Comparison of ENCODE assay signal across 9 mouse cellular contexts in the genomic region with DNA sequence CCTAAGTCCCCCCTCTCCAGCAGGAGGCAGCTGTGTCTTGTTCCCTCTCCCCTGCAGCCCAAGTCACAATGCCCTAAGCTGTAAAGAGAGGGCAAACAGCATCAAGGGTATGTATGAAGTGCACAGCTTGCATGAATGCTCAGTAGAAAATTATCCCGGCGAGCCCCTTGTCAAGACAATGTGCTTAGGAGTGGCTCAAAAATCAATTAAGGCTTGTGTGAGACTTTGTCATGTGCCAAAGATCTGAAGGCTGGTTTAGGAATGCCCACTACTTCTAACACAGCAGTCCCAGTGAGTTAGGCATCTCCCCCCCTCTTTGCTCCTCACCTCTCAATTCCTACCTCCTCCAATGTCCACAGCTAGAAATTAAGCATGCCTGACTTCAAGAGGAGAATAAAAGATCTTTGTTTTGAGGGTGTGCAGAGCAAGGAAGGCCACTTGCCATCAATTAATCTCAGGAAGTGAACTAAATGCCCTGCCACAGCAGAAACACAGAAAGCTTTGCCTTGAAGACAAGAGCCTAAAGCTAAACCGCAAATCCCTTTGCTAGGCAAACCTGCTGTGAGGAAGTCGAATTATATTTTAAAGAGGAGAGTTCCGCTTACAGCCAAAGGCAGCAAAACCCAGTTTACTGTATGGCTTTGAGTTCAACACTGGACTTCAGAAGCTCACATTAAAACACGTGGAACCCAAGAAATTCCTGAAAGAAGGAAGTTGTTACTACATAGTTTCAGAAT.
A peak's percentile ranks its signal among the peaks of the same experiment; 100 is the strongest.
DNase-seq lines count a peak whose midpoint lies in the region; ATAC-seq and TF ChIP-seq lines count a peak whose summit lies in the region.
"Had no signal": no experiment of that assay in that cellular context is flagged by ENCODE, and none has a peak within 500 bp of the region (broad histone marks: within the 10 kb centered on the region; RNA-seq: fewer than 3 reads in every experiment).

No protein-coding gene starts in this region.

- H3K4me3 ChIP-seq in midbrain, embryonic 10.5 days, result no peak overlapping the region
- H3K4me3 ChIP-seq in intestine, embryonic 16.5 days (ENCODE audit: low read length), result no peak overlapping the region
- no peak overlapping the region for H3K4me3 ChIP-seq in stomach, postnatal 0 days (ENCODE audit: low read depth, low read length)
- H3K4me3 ChIP-seq: heart, embryonic 15.5 days had no signal

- no peak for TF ChIP-seq POLR2A in brain, embryonic 14.5 days (IDR thresholded peaks at IDR 0.05; ENCODE audit: borderline replicate concordance, extremely low read depth, insufficient read depth, insufficient read length, poor library complexity, severe bottlenecking)

- TF ChIP-seq EP300 in stomach, postnatal 0 days (optimal IDR thresholded peaks at IDR 0.05), result no peak

- H3K27me3 ChIP-seq in midbrain, embryonic 10.5 days (ENCODE audit: low read depth, poor library complexity, severe bottlenecking), result peaks cover 80% of the 10 kb centered on the region
- no peaks in the 10 kb centered on the region for H3K27me3 ChIP-seq in intestine, embryonic 16.5 days (replicated peaks; ENCODE audit: control insufficient read depth, insufficient read depth, low read length)
- no peaks in the 10 kb centered on the region for H3K27me3 ChIP-seq in stomach, postnatal 0 days (ENCODE audit: control insufficient read depth, insufficient read depth, low read length)
- H3K27me3 ChIP-seq: heart, embryonic 15.5 days had no signal

- no peaks in the 10 kb centered on the region for H3K9me3 ChIP-seq in midbrain, embryonic 10.5 days (replicated peaks)
- no peaks in the 10 kb centered on the region for H3K9me3 ChIP-seq in intestine, embryonic 16.5 days (ENCODE audit: control insufficient read depth, low read length)
- H3K9me3 ChIP-seq in stomach, postnatal 0 days (ENCODE audit: control insufficient read depth, low read length), result no peaks in the 10 kb centered on the region
- H3K9me3 ChIP-seq: heart, embryonic 15.5 days had no signal

- no peaks in the 10 kb centered on the region for H3K36me3 ChIP-seq in midbrain, embryonic 10.5 days
- H3K36me3 ChIP-seq in intestine, embryonic 16.5 days (ENCODE audit: control insufficient read depth, insufficient read depth, low read length), result no peaks in the 10 kb centered on the region
- no peaks in the 10 kb centered on the region for H3K36me3 ChIP-seq in stomach, postnatal 0 days (ENCODE audit: control insufficient read depth, insufficient read depth, low read length)
- H3K36me3 ChIP-seq: heart, embryonic 15.5 days had no signal

- ATAC-seq in hematopoietic stem cell, adult 5-6 weeks (replicated peaks in 1 of 2; ENCODE audit: insufficient read depth in 1 of 2, low FRiP score in 2 of 2, low TSS enrichment in 1 of 2, low read depth in 1 of 2, poor library complexity in 2 of 2, severe bottlenecking in 2 of 2), result peak; percentile 56 to 75
- no peak for ATAC-seq in intestine, embryonic 16.5 days
- ATAC-seq in stomach, postnatal 0 days (ENCODE audit: low FRiP score, low TSS enrichment), result no peak

- H3K4me2 ChIP-seq in intestine, embryonic 16.5 days (ENCODE audit: low read depth, low read length), result no peak overlapping the region
- H3K4me2 ChIP-seq in stomach, postnatal 0 days (replicated peaks; ENCODE audit: low read depth), result no peak overlapping the region
- H3K4me2 ChIP-seq: heart, embryonic 15.5 days had no signal

- H3K4me1 ChIP-seq in midbrain, embryonic 10.5 days, result peaks cover 18% of the 10 kb centered on the region
- H3K4me1 ChIP-seq in intestine, embryonic 16.5 days (ENCODE audit: control insufficient read depth, insufficient read depth, low read length), result no peaks in the 10 kb centered on the region
- no peaks in the 10 kb centered on the region for H3K4me1 ChIP-seq in stomach, postnatal 0 days (replicated peaks; ENCODE audit: control insufficient read depth, insufficient read depth)
- H3K4me1 ChIP-seq: heart, embryonic 15.5 days had no signal

- WGBS in midbrain, embryonic 10.5 days, result 24% methylated on average over 6 of the region's 6 CpGs
- WGBS in intestine, embryonic 16.5 days, result 56% methylated on average over 6 of the region's 6 CpGs
- 46% methylated on average over 6 of the region's 6 CpGs for WGBS in stomach, postnatal 0 days

- H3K27ac ChIP-seq in midbrain, embryonic 10.5 days (replicated peaks), result peak overlapping the region; percentile 49; the same call in 1 of the 2 replicates
- H3K27ac ChIP-seq in intestine, embryonic 16.5 days (ENCODE audit: low read length), result no peak overlapping the region
- H3K27ac ChIP-seq in stomach, postnatal 0 days (replicated peaks), result no peak overlapping the region
- H3K27ac ChIP-seq: heart, embryonic 15.5 days had no signal

- peak; percentile 87 for DNase-seq in brain, embryonic 14.5 days (ENCODE audit: low read depth)
- DNase-seq in embryo, embryonic 11 days, result peak; percentile 63
- peak; percentile 52 for DNase-seq in midbrain, embryonic 10.5 days (ENCODE audit: low spot score)
- no peak for DNase-seq in urinary bladder, adult 2 months (ENCODE audit: low spot score)
- no peak for DNase-seq in stomach, postnatal 0 days (ENCODE audit: low spot score)
- no peak for DNase-seq in thymus, postnatal 14 days

- 0 out of 2 replicates have a peak, but pooled peaks have one; percentile 1 for TF ChIP-seq CTCF in brain, embryonic 14.5 days (IDR thresholded peaks at IDR 0.05; ENCODE audit: borderline replicate concordance, extremely low read depth, insufficient read depth, insufficient read length)
- no peak for TF ChIP-seq CTCF in stomach, postnatal 0 days (IDR thresholded peaks at IDR 0.05; ENCODE audit: low read depth)

- no peak overlapping the region for H3K9ac ChIP-seq in intestine, embryonic 16.5 days (ENCODE audit: low read depth, low read length)
- H3K9ac ChIP-seq in stomach, postnatal 0 days (ENCODE audit: low read length), result no peak overlapping the region
- H3K9ac ChIP-seq: heart, embryonic 15.5 days had no signal

Comparison
In these comparisons a context has a peak if more than half of its experiments do, and no peak if none do; other contexts are left out.
1. DNase-seq: peak in brain, embryonic 14.5 days (single experiment), embryo, embryonic 11 days (single experiment) and midbrain, embryonic 10.5 days (single experiment); none in urinary bladder, adult 2 months (single experiment), stomach, postnatal 0 days (single experiment) and thymus, postnatal 14 days (single experiment).
2. ATAC-seq: peak in hematopoietic stem cell, adult 5-6 weeks (2 of 2); none in intestine, embryonic 16.5 days (single experiment) and stomach, postnatal 0 days (single experiment).